ENCODE assay signal across 8 mouse cellular contexts in genomic region chr11:95118505-95118904, GRCm38 (mm10). TPM values are rescaled to one million over a fixed set of nuclear protein-coding genes. Genes with fewer than 3 reads are reported as not detected.
DNase-seq lines count a peak whose midpoint lies in the region; ATAC-seq and TF ChIP-seq lines count a peak whose summit lies in the region.

No protein-coding gene starts in this region.

- H3K36me3 ChIP-seq in heart, embryonic 13.5 days, result no peaks in the 10 kb centered on the region

- peak; percentile 92 for TF ChIP-seq CTCF in layer of hippocampus, adult 2 months (conservative IDR thresholded peaks at IDR 0.05)

- peaks cover 79% of the 10 kb centered on the region for H3K27me3 ChIP-seq in heart, embryonic 13.5 days (replicated peaks)

- no peak overlapping the region for H3K27ac ChIP-seq in heart, embryonic 13.5 days (replicated peaks)
- no peak overlapping the region for H3K27ac ChIP-seq in layer of hippocampus, adult 2 months

- H3K4me2 ChIP-seq in heart, embryonic 13.5 days, result no peak overlapping the region

- H3K9me3 ChIP-seq in heart, embryonic 13.5 days, result no peaks in the 10 kb centered on the region

- 0 out of 2 replicates have a peak overlapping the region, but pooled peaks have one; percentile 3 for H3K9ac ChIP-seq in heart, embryonic 13.5 days

- H3K4me3 ChIP-seq in heart, embryonic 13.5 days, result no peak overlapping the region
- no peak overlapping the region for H3K4me3 ChIP-seq in layer of hippocampus, adult 2 months

- peaks cover 25% of the 10 kb centered on the region for H3K4me1 ChIP-seq in heart, embryonic 13.5 days

- ATAC-seq in heart, embryonic 13.5 days (ENCODE audit: extremely low read depth, insufficient number of reproducible peaks, low FRiP score, low TSS enrichment), result no peak

- peak; percentile 83 for DNase-seq in 3T3-L1 (ENCODE audit: low read depth, low spot score)
- peak; percentile 52 for DNase-seq in Muller cell, postnatal 12 days (ENCODE audit: inconsistent ontology term)
- peak; percentile 91 for DNase-seq in embryo, embryonic 10 days (ENCODE audit: low spot score)
- DNase-seq in layer of hippocampus, adult 2 months (ENCODE audit: low spot score in 2 of 2), result peak; percentile 59 to 80
- DNase-seq in lung, postnatal 10 days, result peak; percentile 87
- peak; percentile 76 to 87 for DNase-seq in right cerebral cortex, postnatal 10 days (ENCODE audit: low spot score in 2 of 2)
- peak; percentile 72 to 80 for DNase-seq in urinary bladder, postnatal 36 days (ENCODE audit: low spot score in 2 of 2)

- 3% methylated on average over 8 of the region's 8 CpGs for WGBS in heart, embryonic 13.5 days

RNA-seq across cellular contexts. Expression of gene Dlx3, which starts 1.4 kb away (rescaled TPM):
- polyA plus RNA-seq in heart, embryonic 13.5 days (2015; fragmentation: Nextera tagmentation; extraction: Ambion mirVana), result 0.17 TPM in 1 of 2 replicates, not detected in the other
- not detected for total RNA-seq in layer of hippocampus, adult 2 months (2021)

RNA-seq across cellular contexts. Expression of gene Dlx4, which starts 27.6 kb away (rescaled TPM):
- 0.06 and 0.08 TPM in 2 replicates for polyA plus RNA-seq in heart, embryonic 13.5 days (2015; fragmentation: Nextera tagmentation; extraction: Ambion mirVana)
- not detected for total RNA-seq in layer of hippocampus, adult 2 months (2021)

RNA-seq across cellular contexts. Expression of gene Itga3, which starts 41.9 kb away (rescaled TPM):
- 10.2 and 12.2 TPM in 2 replicates for polyA plus RNA-seq in heart, embryonic 13.5 days (2015; fragmentation: Nextera tagmentation; extraction: Ambion mirVana)
- total RNA-seq in layer of hippocampus, adult 2 months (2021), result 10 to 100 TPM; 10.3 to 16.1 TPM
